Mouse (Mus musculus) MEL (cell line): ENCODE results near the gene Ptpra. TPM values are rescaled to one million over a fixed set of nuclear protein-coding genes. Genes with fewer than 3 reads are reported as not detected.

Source experiments
- DNase-seq: peaks from one replicate; pipeline ENCODE4 v3.0.0; 2011; ENCODE audit warnings: low read depth, low spot score
- H3K27ac ChIP-seq: 2 replicates; pipeline ENCODE4 v1.5.1; 2012; ENCODE audit warnings: low read depth, mild to moderate bottlenecking, control low read depth, low read length, moderate library complexity; ENCODE audit not compliant: control insufficient read depth
- H3K27me3 ChIP-seq, 2 experiments: fragments of 150-350 bp in 1 of 2; sonication (generic) in 1 of 2; 2 replicates each; pipeline ENCODE4 v1.6.1; 2012; ENCODE audit warnings: low read length in 2 of 2, mild to moderate bottlenecking in 2 of 2, improper control_type of control experiment in 1 of 2, moderate library complexity in 1 of 2; ENCODE audit not compliant: insufficient read depth in 2 of 2, control insufficient read depth in 1 of 2
- H3K36me3 ChIP-seq, 2 experiments: 2 replicates each; pipeline ENCODE4 v1.6.1; 2012 to 2014; ENCODE audit warnings: low read length in 2 of 2, improper control_type of control experiment in 1 of 2, inconsistent platforms in 1 of 2, mild to moderate bottlenecking in 1 of 2; ENCODE audit not compliant: insufficient read depth in 2 of 2, control insufficient read depth in 1 of 2
- H3K4me1 ChIP-seq, 2 experiments: fragments of 150-350 bp in 1 of 2; sonication (generic) in 1 of 2; 2 replicates each; pipeline ENCODE4 v1.6.1; 2012; ENCODE audit warnings: low read length in 2 of 2, improper control_type of control experiment in 1 of 2, mild to moderate bottlenecking in 1 of 2; ENCODE audit not compliant: insufficient read depth in 2 of 2, control insufficient read depth in 1 of 2
- H3K4me3 ChIP-seq, 2 experiments: fragments of 150-350 bp in 1 of 2; sonication (generic) in 1 of 2; 2 replicates each; pipeline ENCODE4 v1.5.1; 2012; ENCODE audit warnings: low read depth in 2 of 2, low read length in 2 of 2, mild to moderate bottlenecking in 2 of 2, moderate library complexity in 2 of 2, control low read depth in 1 of 2, improper control_type of control experiment in 1 of 2; ENCODE audit not compliant: control insufficient read depth in 1 of 2, insufficient read depth in 1 of 2
- H3K79me2 ChIP-seq: 2 replicates; pipeline ENCODE4 v1.6.1; 2012; ENCODE audit warnings: mild to moderate bottlenecking, low read length, moderate library complexity; ENCODE audit not compliant: control insufficient read depth, poor library complexity, insufficient read depth
- H3K9ac ChIP-seq: 2 replicates; pipeline ENCODE4 v1.6.1; 2012; ENCODE audit warnings: low read depth, mild to moderate bottlenecking, control low read depth, low read length, moderate library complexity; ENCODE audit not compliant: control insufficient read depth, poor library complexity, severe bottlenecking
- H3K9me3 ChIP-seq: fragments of 150-350 bp; sonication (generic); replicated peaks from 2 replicates; pipeline ENCODE4 v1.6.1; 2012; ENCODE audit warnings: mild to moderate bottlenecking, low read length, improper control_type of control experiment, moderate library complexity; ENCODE audit not compliant: insufficient read depth
- BHLHE40 ChIP-seq: IDR thresholded peaks from 2 replicates; pipeline ENCODE4 v1.6.1; 2012; ENCODE audit warnings: low read depth, mild to moderate bottlenecking, inconsistent platforms, low read length, improper control_type of control experiment, borderline replicate concordance
- CHD2 ChIP-seq: IDR thresholded peaks from 2 replicates; pipeline ENCODE4 v1.6.1; 2011; ENCODE audit warnings: low read length, improper control_type of control experiment
- CTCF ChIP-seq, 3 experiments: IDR thresholded peaks in 2 of 3; conservative IDR thresholded peaks in 1 of 3; 2 replicates each; pipeline ENCODE4 v1.5.1; 2011 to 2012; ENCODE audit warnings: low read length in 3 of 3, low read depth in 2 of 3, mild to moderate bottlenecking in 2 of 3, improper control_type of control experiment in 1 of 3, inconsistent platforms in 1 of 3, mixed read lengths in 1 of 3, moderate library complexity in 1 of 3; ENCODE audit not compliant: control insufficient read depth in 1 of 3, insufficient read depth in 1 of 3, poor library complexity in 1 of 3, severe bottlenecking in 1 of 3
- E2F4 ChIP-seq: IDR thresholded peaks from 2 replicates; pipeline ENCODE4 v1.6.1; 2011; ENCODE audit warnings: low read depth, low read length, improper control_type of control experiment, borderline replicate concordance
- ELF1 ChIP-seq: IDR thresholded peaks from 2 replicates; pipeline ENCODE4 v1.6.1; 2014; ENCODE audit warnings: low read depth, mild to moderate bottlenecking, inconsistent platforms, low read length, improper control_type of control experiment, moderate library complexity
- GABPA ChIP-seq: IDR thresholded peaks from 2 replicates; pipeline ENCODE4 v1.6.1; 2012; ENCODE audit warnings: low read depth, mild to moderate bottlenecking, inconsistent platforms, low read length, improper control_type of control experiment, moderate library complexity
- GATA1 ChIP-seq: IDR thresholded peaks from 2 replicates; pipeline ENCODE4 v1.6.1; 2011; ENCODE audit warnings: low read depth, low read length, improper control_type of control experiment
- HCFC1 ChIP-seq: IDR thresholded peaks from 2 replicates; pipeline ENCODE4 v1.6.1; 2012; ENCODE audit warnings: low read depth, mild to moderate bottlenecking, inconsistent platforms, low read length, improper control_type of control experiment, moderate library complexity
- JUND ChIP-seq: IDR thresholded peaks from 2 replicates; pipeline ENCODE4 v1.6.1; 2011; ENCODE audit warnings: low read depth, mild to moderate bottlenecking, improper control_type of control experiment, low read length
- KAT2A ChIP-seq: conservative IDR thresholded peaks from 2 replicates; pipeline ENCODE4 v1.6.1; 2012; ENCODE audit warnings: low read depth, low read length, improper control_type of control experiment, inconsistent platforms
- MAFK ChIP-seq: IDR thresholded peaks from 2 replicates; pipeline ENCODE4 v1.6.1; 2011; ENCODE audit warnings: low read depth, mild to moderate bottlenecking, low read length, improper control_type of control experiment, borderline replicate concordance
- MAX ChIP-seq: IDR thresholded peaks from 2 replicates; pipeline ENCODE4 v1.6.1; 2011; ENCODE audit warnings: low read length, improper control_type of control experiment
- MAZ ChIP-seq: IDR thresholded peaks from 2 replicates; pipeline ENCODE4 v1.6.1; 2012; ENCODE audit warnings: low read depth, mild to moderate bottlenecking, inconsistent platforms, low read length, improper control_type of control experiment
- MEF2A ChIP-seq: IDR thresholded peaks from 2 replicates; pipeline ENCODE4 v1.6.1; 2014; ENCODE audit warnings: low read depth, mild to moderate bottlenecking, inconsistent platforms, low read length, improper control_type of control experiment; ENCODE audit not compliant: poor library complexity, insufficient replicate concordance, severe bottlenecking; ENCODE audit errors: extremely low read depth
- MYC ChIP-seq: IDR thresholded peaks from 2 replicates; pipeline ENCODE4 v1.6.1; 2011; ENCODE audit warnings: low read depth, mild to moderate bottlenecking, low read length, improper control_type of control experiment, moderate library complexity
- NELFE ChIP-seq: IDR thresholded peaks from 2 replicates; pipeline ENCODE4 v1.6.1; 2011; ENCODE audit warnings: low read depth, low read length, improper control_type of control experiment
- NRF1 ChIP-seq: IDR thresholded peaks from 2 replicates; pipeline ENCODE4 v1.6.1; 2014; ENCODE audit warnings: low read depth, mild to moderate bottlenecking, inconsistent platforms, low read length, improper control_type of control experiment, moderate library complexity; ENCODE audit not compliant: poor library complexity, insufficient read depth, severe bottlenecking
- POLR2A ChIP-seq, 2 experiments: IDR thresholded peaks; 2 replicates each; pipeline ENCODE4 v1.6.1; 2011 to 2012; ENCODE audit warnings: low read length in 2 of 2, mild to moderate bottlenecking in 2 of 2, control low read depth in 1 of 2, improper control_type of control experiment in 1 of 2, low read depth in 1 of 2, moderate library complexity in 1 of 2; ENCODE audit not compliant: control insufficient read depth in 1 of 2, insufficient read depth in 1 of 2, poor library complexity in 1 of 2
- POLR2AphosphoS5 ChIP-seq: IDR thresholded peaks from 2 replicates; pipeline ENCODE4 v1.6.1; 2012; ENCODE audit warnings: low read depth, borderline replicate concordance, mild to moderate bottlenecking, inconsistent platforms, low read length, moderate library complexity, mixed read lengths
- RAD21 ChIP-seq: IDR thresholded peaks from 2 replicates; pipeline ENCODE4 v1.6.1; 2011; ENCODE audit warnings: mild to moderate bottlenecking, low read depth, low read length, improper control_type of control experiment
- RCOR1 ChIP-seq: IDR thresholded peaks from 2 replicates; pipeline ENCODE4 v1.6.1; 2012; ENCODE audit warnings: low read depth, mild to moderate bottlenecking, inconsistent platforms, low read length, improper control_type of control experiment
- SIN3A ChIP-seq: IDR thresholded peaks from 2 replicates; pipeline ENCODE4 v1.6.1; 2012; ENCODE audit warnings: low read length, improper control_type of control experiment, inconsistent platforms
- SMC3 ChIP-seq: IDR thresholded peaks from 2 replicates; pipeline ENCODE4 v1.6.1; 2011; ENCODE audit warnings: low read depth, low read length, improper control_type of control experiment
- TBP ChIP-seq: IDR thresholded peaks from 2 replicates; pipeline ENCODE4 v1.8.0; 2011; ENCODE audit warnings: low read depth, low read length, improper control_type of control experiment
- TCF12 ChIP-seq: IDR thresholded peaks from 2 replicates; pipeline ENCODE4 v1.6.1; 2014; ENCODE audit warnings: low read depth, mild to moderate bottlenecking, inconsistent platforms, low read length, improper control_type of control experiment, moderate library complexity
- USF1 ChIP-seq: IDR thresholded peaks from 2 replicates; pipeline ENCODE4 v1.6.1; 2014; ENCODE audit warnings: low read depth, mild to moderate bottlenecking, inconsistent platforms, low read length, improper control_type of control experiment, moderate library complexity
- USF2 ChIP-seq, 2 experiments: IDR thresholded peaks; 2 replicates each; pipeline ENCODE4 v1.6.1; 2011 to 2012; ENCODE audit warnings: improper control_type of control experiment in 2 of 2, low read length in 2 of 2, borderline replicate concordance in 1 of 2, inconsistent platforms in 1 of 2, low read depth in 1 of 2, mild to moderate bottlenecking in 1 of 2; ENCODE audit not compliant: insufficient read depth in 1 of 2
- ZC3H11A ChIP-seq: IDR thresholded peaks from 2 replicates; pipeline ENCODE4 v1.6.1; 2012; ENCODE audit warnings: low read depth, mild to moderate bottlenecking, inconsistent platforms, low read length, improper control_type of control experiment
- ZKSCAN1 ChIP-seq: IDR thresholded peaks from 2 replicates; pipeline ENCODE4 v1.6.1; 2012; ENCODE audit warnings: low read depth, mild to moderate bottlenecking, inconsistent platforms, low read length, improper control_type of control experiment, moderate library complexity
- ZMIZ1 ChIP-seq: IDR thresholded peaks from 2 replicates; pipeline ENCODE4 v1.6.1; 2012; ENCODE audit warnings: low read depth, mild to moderate bottlenecking, inconsistent platforms, low read length, improper control_type of control experiment, moderate library complexity
- polyA plus RNA-seq, 2 experiments: library from polyadenylated mRNA; stranded (reverse) in 1 of 2; unstranded in 1 of 2; fragments of >175 nt in 1 of 2; fragments of >200 nt in 1 of 2; gene quantifications; 2 replicates each; pipeline versions ENCODE4 v1.2.1 to v1.2.4; 2012; ENCODE audit warnings: low replicate concordance in 2 of 2, low read depth in 1 of 2; ENCODE audit not compliant: insufficient read length in 2 of 2, insufficient read depth in 1 of 2, missing spikeins in 1 of 2
- total RNA-seq: library from RNA; depleted of rRNA; stranded (reverse); fragments of 300-350 nt; gene quantifications from 2 replicates; pipeline ENCODE4 v1.2.3, GENCODE M21; 2012

Gene Ptpra
- total and polyA plus RNA-seq, 3 experiments, result 28.1 to 68.3 TPM; not detected in 1

GRCm38 (mm10) chr2:130577632-130578031 is 127.6 kb downstream of the Ptpra start (continued):
- peak; percentile 36 to 83; a peak in 3 of 4 replicates for TF ChIP-seq USF2 (IDR thresholded peaks at IDR 0.05; ENCODE audit: borderline replicate concordance in 1 of 2, insufficient read depth in 1 of 2, low read depth in 1 of 2, low read length in 2 of 2)
- no peak for TF ChIP-seq KAT2A
- no peak for TF ChIP-seq MAFK
- TF ChIP-seq MAZ, result no peak
- no peak for TF ChIP-seq RCOR1
- no peak for TF ChIP-seq E2F4
- no peak for TF ChIP-seq ELF1
- 0 out of 2 replicates have a peak, but pooled peaks have one; percentile 50 for TF ChIP-seq TBP
- TF ChIP-seq MEF2A, result no peak
- no peak for TF ChIP-seq ZMIZ1
- TF ChIP-seq MAX, result peak; percentile 95
- TF ChIP-seq SIN3A, result peak; percentile 42; the same call in 1 of the 2 replicates
- no peak; the same call in 1 of the 2 replicates for TF ChIP-seq NELFE
- no peak; the same call in 1 of the 2 replicates for TF ChIP-seq RAD21
- peak in 1 of 2 experiments; percentile 44; a peak in 1 of 4 replicates for TF ChIP-seq POLR2A (IDR thresholded peaks at IDR 0.05; ENCODE audit: control insufficient read depth in 1 of 2, insufficient read depth in 1 of 2, low read depth in 1 of 2, low read length in 2 of 2, poor library complexity in 1 of 2)

DNA sequence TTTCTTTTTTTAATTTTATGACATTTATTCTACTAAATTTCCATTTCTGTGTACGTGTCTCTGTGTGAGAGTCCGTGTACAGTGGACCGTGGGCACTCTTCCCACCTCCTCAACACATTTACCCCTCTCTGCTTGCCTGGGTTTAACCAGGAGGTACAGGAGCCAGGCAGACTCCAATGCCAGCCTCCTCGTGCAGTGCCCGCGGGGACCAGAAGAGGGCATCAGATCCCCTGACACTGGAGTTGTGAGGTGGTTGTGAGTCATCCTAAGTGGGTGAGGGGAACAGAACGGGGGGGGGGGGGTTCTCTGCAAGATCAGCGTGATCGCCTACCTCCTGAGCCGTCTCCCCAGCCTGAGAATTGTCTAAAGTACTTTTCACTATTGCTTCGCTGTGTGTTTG is 128.1 kb downstream of the Ptpra start:
- TF ChIP-seq RAD21, result peak; percentile 69
- TF ChIP-seq ZC3H11A, result peak; percentile 85
- TF ChIP-seq MYC, result 0 out of 2 replicates have a peak, but pooled peaks have one; percentile 12
- no peak; the same call in 1 of the 2 replicates for TF ChIP-seq NELFE
- peak; percentile 79 for TF ChIP-seq SMC3
- TF ChIP-seq NRF1, result no peak
- peak; percentile 78; the same call in 1 of the 2 replicates for TF ChIP-seq JUND
- peak; percentile 76 to 93 (median 79) for TF ChIP-seq CTCF (IDR thresholded peaks at IDR 0.05 in 2 of 3, conservative IDR thresholded peaks at IDR 0.05 in 1 of 3; ENCODE audit: control insufficient read depth in 1 of 3, insufficient read depth in 1 of 3, low read depth in 2 of 3, low read length in 3 of 3, poor library complexity in 1 of 3, severe bottlenecking in 1 of 3)
- TF ChIP-seq SIN3A, result peak; percentile 29; the same call in 1 of the 2 replicates
- TF ChIP-seq USF1, result no peak
- TF ChIP-seq KAT2A, result no peak
- TF ChIP-seq USF2 (IDR thresholded peaks at IDR 0.05; ENCODE audit: borderline replicate concordance in 1 of 2, insufficient read depth in 1 of 2, low read depth in 1 of 2, low read length in 2 of 2), result no peak
- TF ChIP-seq ELF1, result no peak
- TF ChIP-seq GABPA, result no peak
- TF ChIP-seq POLR2AphosphoS5, result no peak
- peak; percentile 78; the same call in 1 of the 2 replicates for TF ChIP-seq MAZ
- no peak for TF ChIP-seq MAFK
- 0 out of 2 replicates have a peak, but pooled peaks have one; percentile 28 for TF ChIP-seq TCF12
- no peak; the same call in 1 of the 2 replicates for TF ChIP-seq HCFC1
- TF ChIP-seq ZKSCAN1, result no peak
- TF ChIP-seq CHD2, result no peak
- TF ChIP-seq POLR2A (IDR thresholded peaks at IDR 0.05; ENCODE audit: control insufficient read depth in 1 of 2, insufficient read depth in 1 of 2, low read depth in 1 of 2, low read length in 2 of 2, poor library complexity in 1 of 2), result no peak
- TF ChIP-seq GATA1, result no peak
- TF ChIP-seq BHLHE40, result peak; percentile 60; the same call in 1 of the 2 replicates
- Histone ChIP-seq H3K9ac (peak overlapping the region; percentile 38), H3K9me3 (no peaks in the 10 kb centered on the region), H3K4me3 (peak overlapping the region; percentile 29 to 40; a peak in 3 of 4 replicates), H3K4me1 (peaks cover 0 to 10% of the 10 kb centered on the region in 2 experiments; a peak in 1 of 4 replicates), H3K27ac (no peak overlapping the region), H3K36me3 (0 out of 4 replicates have a peak, but pooled peaks cover 0 to 2% of the 10 kb centered on the region in 2 experiments), H3K79me2 (no peaks in the 10 kb centered on the region), H3K27me3 (no peaks in the 10 kb centered on the region)
- peak; percentile 87 for DNase-seq
